Mouse (Mus musculus) limb, embryonic 13.5 days (tissue): Measurements from ENCODE around the gene Ugdh. TPM values are rescaled to one million over a fixed set of nuclear protein-coding genes. Genes with fewer than 3 reads are reported as not detected.
A peak's percentile ranks its signal among the peaks of the same experiment; 100 is the strongest.
"Not testable (repeated sequence)": the region's sequence is repeated elsewhere in the genome, so short reads cannot be mapped to it uniquely, and the experiment has no call there.

Experiments used
- ATAC-seq: fragments of 200-750 bp; cut with Nextera tagmentation; 2 replicates; pipeline ENCODE4 v1.8.0; 2017; ENCODE audit warnings: low read depth, moderate number of reproducible peaks, moderate TSS enrichment; ENCODE audit not compliant: low FRiP score
- H3K27ac ChIP-seq: fragments of 300-500 bp; sonication (generic); 2 replicates; pipeline ENCODE4 v1.5.1; 2015; ENCODE audit warnings: inconsistent platforms, mild to moderate bottlenecking, moderate library complexity
- H3K27me3 ChIP-seq: fragments of 300-500 bp; sonication (generic); 2 replicates; pipeline ENCODE4 v1.6.1; 2015; ENCODE audit warnings: mild to moderate bottlenecking, inconsistent platforms
- H3K36me3 ChIP-seq: fragments of 300-500 bp; sonication (generic); 2 replicates; pipeline ENCODE4 v1.6.1; 2015; ENCODE audit warnings: inconsistent platforms, mild to moderate bottlenecking, moderate library complexity
- H3K4me1 ChIP-seq: fragments of 300-500 bp; sonication (generic); 2 replicates; pipeline ENCODE4 v1.6.1; 2015; ENCODE audit warnings: inconsistent platforms
- H3K4me2 ChIP-seq: fragments of 300-500 bp; sonication (generic); replicated peaks from 2 replicates; pipeline ENCODE4 v1.6.1; 2015; ENCODE audit warnings: inconsistent platforms, mild to moderate bottlenecking, moderate library complexity
- H3K4me3 ChIP-seq: fragments of 300-500 bp; sonication (generic); 2 replicates; pipeline ENCODE4 v1.5.1; 2015; ENCODE audit warnings: moderate library complexity, mild to moderate bottlenecking, inconsistent platforms
- H3K9ac ChIP-seq: fragments of 300-500 bp; sonication (generic); 2 replicates; pipeline ENCODE4 v1.6.1; 2015; ENCODE audit warnings: mild to moderate bottlenecking, inconsistent platforms
- H3K9me3 ChIP-seq: fragments of 300-500 bp; sonication (generic); 2 replicates; pipeline ENCODE4 v1.6.1; 2016; ENCODE audit warnings: inconsistent platforms
- WGBS: fragments of 180-500 bp; shearing (Covaris S2); methylation state at CpG from one replicate; pipeline ENCODE4 v1.1.7; 2015; 5-methylcytosine and 5-hydroxymethylcytosine counted together
- polyA plus RNA-seq: library from polyadenylated mRNA; unstranded; fragments of >200 nt; fragmentation: Nextera tagmentation; extraction: Ambion mirVana; gene quantifications from 2 replicates; pipeline ENCODE4 v1.2.1, GENCODE M21; 2015

The Ugdh gene
- 161 and 165 TPM in 2 replicates for polyA plus RNA-seq

- peak within 1 kb of the TSS; percentile 79 for H3K4me3 ChIP-seq
- peak; percentile 97 for ATAC-seq
Measured at GRCm38 (mm10) chr5:65435806-65436561, at the start of gene Ugdh. Gene Ugdh, minus strand, starts transcription at chr5:65435949.

DNA sequence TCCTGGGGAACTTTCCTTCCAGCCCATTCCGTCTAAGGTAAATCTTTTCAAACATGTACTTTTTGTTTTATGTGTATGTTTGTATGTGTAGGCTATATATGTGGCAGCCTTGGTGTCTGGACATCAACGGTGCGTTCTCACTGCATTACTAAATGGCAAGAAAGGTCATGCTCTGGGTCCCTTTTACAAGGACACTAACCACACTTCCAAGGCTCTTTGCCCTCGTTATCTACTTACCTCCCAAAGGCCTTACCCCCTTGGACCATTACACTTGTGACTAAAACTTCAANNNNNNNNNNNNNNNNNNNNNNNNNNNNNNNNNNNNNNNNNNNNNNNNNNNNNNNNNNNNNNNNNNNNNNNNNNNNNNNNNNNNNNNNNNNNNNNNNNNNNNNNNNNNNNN is 47.2 kb upstream of the Ugdh start:
- Histone ChIP-seq H3K4me3 (no peak overlapping the region), H3K9me3 (no peaks in the 10 kb centered on the region), H3K9ac (no peak overlapping the region), H3K4me2 (no peak overlapping the region), H3K27ac (no peak overlapping the region), H3K27me3 (no peaks in the 10 kb centered on the region), H3K36me3 (peaks cover 7% of the 10 kb centered on the region; the same call in 1 of the 2 replicates), H3K4me1 (peaks cover 3% of the 10 kb centered on the region; the same call in 1 of the 2 replicates)
- ATAC-seq: no peak
- 71% methylated on average over 4 of the region's 4 CpGs for WGBS

More at GRCm38 (mm10) chr5:65435806-65436561, at the start of gene Ugdh:
- Histone ChIP-seq H3K9me3 (no peaks in the 10 kb centered on the region), H3K9ac (peak within 1 kb of the TSS; percentile 84), H3K4me2 (peak within 1 kb of the TSS; percentile 77), H3K36me3 (peaks cover 2% of the 10 kb centered on the region; the same call in 1 of the 2 replicates), H3K4me1 (peaks cover 23% of the 10 kb centered on the region), H3K27ac (peak within 1 kb of the TSS; percentile 92), H3K27me3 (no peaks in the 10 kb centered on the region)
- WGBS: 1% methylated on average over 51 of the region's 51 CpGs

DNA sequence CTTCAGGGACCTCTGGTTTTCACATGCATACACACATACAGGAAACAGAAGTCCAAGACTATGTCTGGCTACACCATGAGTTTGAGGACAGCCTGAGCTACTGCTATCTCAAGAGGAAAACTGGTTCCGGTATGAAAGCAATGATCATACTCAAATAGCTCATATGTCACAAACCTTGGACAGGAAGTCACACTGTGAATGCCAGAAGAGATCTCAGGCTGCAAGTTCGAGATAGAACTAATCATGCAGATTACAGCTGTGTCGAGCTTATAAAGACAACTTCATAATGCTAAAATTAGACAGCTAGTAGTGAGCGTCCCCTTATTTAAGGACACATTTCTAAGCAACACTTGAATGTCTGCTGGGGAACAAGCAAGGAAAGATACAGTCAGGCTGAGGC is 44.8 kb upstream of the Ugdh start:
- no peak overlapping the region for H3K9ac ChIP-seq
- H3K27ac ChIP-seq: no peak overlapping the region
- peaks cover 7% of the 10 kb centered on the region; the same call in 1 of the 2 replicates for H3K36me3 ChIP-seq
- no peaks in the 10 kb centered on the region for H3K4me1 ChIP-seq
- no peak for ATAC-seq
- no peak overlapping the region for H3K4me3 ChIP-seq
- H3K9me3 ChIP-seq: no peaks in the 10 kb centered on the region
- WGBS: 82% methylated on average over 4 of the region's 4 CpGs
- H3K4me2 ChIP-seq: no peak overlapping the region
- no peaks in the 10 kb centered on the region for H3K27me3 ChIP-seq

DNA sequence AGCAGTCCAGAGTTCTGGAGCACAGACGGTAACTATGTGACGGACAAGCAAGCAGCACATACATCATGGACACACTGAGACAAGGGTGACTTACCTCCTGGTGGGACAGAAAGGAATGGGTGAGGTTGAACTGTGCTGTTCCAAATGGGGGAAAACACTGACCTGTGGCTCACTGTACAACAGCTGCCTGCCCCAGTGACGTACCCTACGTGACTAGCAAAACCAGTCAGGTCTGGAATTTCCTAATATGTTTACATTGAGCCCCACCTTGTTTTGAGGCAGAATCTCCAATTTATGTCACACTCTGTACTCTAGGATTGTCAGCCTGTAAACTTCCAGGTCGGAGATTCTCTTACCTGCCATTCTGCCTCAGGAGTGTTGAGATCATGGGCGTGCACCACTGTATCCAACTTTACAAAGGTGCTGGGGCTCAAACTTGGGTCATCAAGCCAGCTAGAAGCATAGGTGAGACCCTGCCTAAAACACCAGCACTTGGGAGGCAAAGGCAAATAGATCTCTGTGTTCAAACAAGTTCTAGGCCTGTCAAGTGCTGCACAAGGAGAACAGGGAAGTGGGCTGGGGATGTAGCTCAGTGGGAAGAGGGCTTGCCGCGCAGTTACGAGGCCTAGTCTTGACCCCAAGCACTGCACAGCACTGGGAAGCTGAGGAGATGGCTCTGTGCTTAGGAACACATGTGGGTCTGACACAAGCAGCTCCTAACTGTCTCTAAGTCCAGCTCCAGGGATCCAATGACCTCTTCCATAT is 44.1 kb upstream of the Ugdh start:
- WGBS: 86% methylated on average over 9 of the region's 9 CpGs

DNA sequence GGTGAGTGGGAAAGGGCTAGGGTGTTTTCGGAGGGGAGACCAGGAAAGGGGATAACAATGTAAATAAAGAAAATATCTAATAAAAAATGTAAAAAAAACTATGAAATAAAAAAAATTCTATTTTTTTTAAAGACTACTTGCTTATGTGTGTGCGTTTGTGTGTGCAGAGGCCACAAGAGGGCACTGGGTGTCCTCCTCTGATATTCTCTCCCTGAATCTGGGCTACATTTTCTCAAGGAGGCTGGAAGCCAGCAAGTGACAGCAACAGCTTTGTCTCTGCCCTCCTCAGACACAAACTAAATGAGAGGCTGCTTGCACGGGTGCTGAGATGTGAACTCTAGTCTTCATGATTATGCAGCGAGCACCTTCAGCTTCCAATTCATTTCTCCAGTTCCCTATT is 42.5 kb upstream of the Ugdh start:
- no peaks in the 10 kb centered on the region for H3K4me1 ChIP-seq
- peaks cover 7% of the 10 kb centered on the region; the same call in 1 of the 2 replicates for H3K36me3 ChIP-seq
- H3K4me3 ChIP-seq: no peak overlapping the region
- H3K27me3 ChIP-seq: no peaks in the 10 kb centered on the region
- H3K9ac ChIP-seq: no peak overlapping the region
- no peak overlapping the region for H3K27ac ChIP-seq
- H3K9me3 ChIP-seq: no peaks in the 10 kb centered on the region
- no peak overlapping the region for H3K4me2 ChIP-seq
- no peak for ATAC-seq
- WGBS: 73% methylated on average over 4 of the region's 4 CpGs

More for the DNA sequence above, 44.1 kb upstream of the Ugdh start:
- Histone ChIP-seq H3K36me3 (peaks cover 7% of the 10 kb centered on the region; the same call in 1 of the 2 replicates), H3K4me1 (no peaks in the 10 kb centered on the region), H3K27ac (no peak overlapping the region), H3K9ac (no peak overlapping the region), H3K27me3 (no peaks in the 10 kb centered on the region), H3K9me3 (no peaks in the 10 kb centered on the region), H3K4me3 (no peak overlapping the region), H3K4me2 (no peak overlapping the region)
- no peak for ATAC-seq

DNA sequence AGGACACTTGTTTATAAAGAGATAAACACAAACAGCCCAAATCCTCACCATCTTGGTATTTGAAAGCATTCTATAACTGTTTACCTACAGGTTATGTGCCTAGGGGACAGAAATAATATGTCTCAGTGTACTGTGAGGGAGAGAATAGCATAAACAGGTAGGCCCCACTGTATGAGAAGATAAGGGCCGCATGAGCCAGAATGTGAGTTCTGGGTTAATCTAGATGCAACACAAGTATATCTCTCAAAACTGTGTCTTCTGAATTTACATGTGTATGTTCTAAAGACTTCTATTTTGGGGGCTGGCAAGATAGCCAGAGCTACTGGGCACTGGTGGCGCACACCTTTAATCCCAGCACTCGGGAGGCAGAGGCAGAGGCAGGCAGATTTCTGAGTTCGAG is 41.0 kb upstream of the Ugdh start:
- H3K4me2 ChIP-seq, H3K9me3 ChIP-seq, H3K36me3 ChIP-seq, H3K9ac ChIP-seq, H3K4me3 ChIP-seq, H3K4me1 ChIP-seq, ATAC-seq, H3K27me3 ChIP-seq, H3K27ac ChIP-seq: not testable (repeated sequence)
- 90% methylated on average over 4 of the region's 4 CpGs for WGBS

- Histone ChIP-seq H3K9me3 (no peaks in the 10 kb centered on the region), H3K4me2 (no peak overlapping the region), H3K4me1 (no peaks in the 10 kb centered on the region), H3K36me3 (peaks cover 7% of the 10 kb centered on the region; the same call in 1 of the 2 replicates), H3K27me3 (no peaks in the 10 kb centered on the region), H3K4me3 (no peak overlapping the region), H3K27ac (no peak overlapping the region), H3K9ac (no peak overlapping the region)
- WGBS: 83% methylated on average over 2 of the region's 2 CpGs
- ATAC-seq: no peak
Measured at GRCm38 (mm10) chr5:65475806-65476205, 40.1 kb upstream of the Ugdh start.

DNA sequence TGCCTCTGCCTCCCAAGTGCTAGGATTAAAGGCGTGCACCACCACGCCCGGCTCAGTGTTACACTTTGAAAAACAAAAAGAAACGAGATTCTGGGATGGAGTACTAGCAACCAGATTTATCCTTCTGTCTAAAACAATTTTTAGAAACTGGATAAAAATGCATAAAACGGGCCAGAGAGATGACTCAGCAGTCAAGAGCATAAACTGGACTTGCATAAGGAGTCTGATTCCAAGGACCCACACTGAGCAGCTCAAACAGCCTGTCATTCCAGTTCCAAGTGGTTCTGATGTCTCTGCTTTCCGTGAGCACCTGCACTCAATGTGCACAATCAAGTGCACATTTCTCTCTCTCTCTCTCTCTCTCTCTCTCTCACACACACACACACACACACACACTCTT is 34.0 kb upstream of the Ugdh start:
- H3K9me3 ChIP-seq: peaks cover 7% of the 10 kb centered on the region
- no peak for ATAC-seq
- whole genome bisulfite sequencing: 89% methylated on average over 6 of the region's 6 CpGs
- no peak overlapping the region for H3K27ac ChIP-seq
- H3K4me2 ChIP-seq: no peak overlapping the region
- H3K36me3 ChIP-seq: peaks cover 41% of the 10 kb centered on the region
- no peaks in the 10 kb centered on the region for H3K27me3 ChIP-seq
- H3K4me1 ChIP-seq: no peaks in the 10 kb centered on the region
- no peak overlapping the region for H3K9ac ChIP-seq
- H3K4me3 ChIP-seq: no peak overlapping the region

- no peak overlapping the region for H3K27ac ChIP-seq
- no peaks in the 10 kb centered on the region for H3K27me3 ChIP-seq
- H3K36me3 ChIP-seq: peaks cover 44% of the 10 kb centered on the region
- no peak overlapping the region for H3K4me3 ChIP-seq
- H3K4me1 ChIP-seq: no peaks in the 10 kb centered on the region
- no peak overlapping the region for H3K4me2 ChIP-seq
- H3K9ac ChIP-seq: no peak overlapping the region
- 62% methylated on average over 3 of the region's 3 CpGs for WGBS
- ATAC-seq: no peak
- H3K9me3 ChIP-seq: peaks cover 7% of the 10 kb centered on the region
Measured at GRCm38 (mm10) chr5:65466911-65467310, 31.2 kb upstream of the Ugdh start.

- Histone ChIP-seq H3K4me3 (no peak overlapping the region), H3K4me2 (no peak overlapping the region), H3K9me3 (no peaks in the 10 kb centered on the region), H3K9ac (no peak overlapping the region), H3K4me1 (peaks cover 33% of the 10 kb centered on the region), H3K27ac (no peak overlapping the region), H3K27me3 (no peaks in the 10 kb centered on the region), H3K36me3 (peaks cover 23% of the 10 kb centered on the region)
- 88% methylated on average over 14 of the region's 14 CpGs for WGBS
- ATAC-seq: no peak
Measured at GRCm38 (mm10) chr5:65460361-65460760, 24.6 kb upstream of the Ugdh start.

- Histone ChIP-seq H3K9me3 (no peaks in the 10 kb centered on the region), H3K4me2 (no peak overlapping the region), H3K4me1 (peaks cover 33% of the 10 kb centered on the region), H3K4me3 (no peak overlapping the region), H3K36me3 (peaks cover 17% of the 10 kb centered on the region), H3K27ac (no peak overlapping the region), H3K9ac (no peak overlapping the region), H3K27me3 (no peaks in the 10 kb centered on the region)
- ATAC-seq: no peak
- 90% methylated on average over 3 of the region's 3 CpGs for WGBS
Measured at GRCm38 (mm10) chr5:65459454-65459853, 23.7 kb upstream of the Ugdh start.

GRCm38 (mm10) chr5:65457846-65458245 is 22.1 kb upstream of the Ugdh start:
- WGBS: 48% methylated on average over 5 of the region's 5 CpGs

More at GRCm38 (mm10) chr5:65457846-65458245, 22.1 kb upstream of the Ugdh start:
- Histone ChIP-seq H3K27ac (peak overlapping the region; percentile 76), H3K4me2 (no peak overlapping the region), H3K36me3 (peaks cover 18% of the 10 kb centered on the region), H3K4me3 (no peak overlapping the region), H3K4me1 (peaks cover 33% of the 10 kb centered on the region), H3K9ac (no peak overlapping the region), H3K27me3 (no peaks in the 10 kb centered on the region), H3K9me3 (no peaks in the 10 kb centered on the region)
- no peak for ATAC-seq
